Mouse (Mus musculus) heart, adult 2 months (tissue): ENCODE measurements at regions not wholly inside any gene's neighbourhood (a gene's known extent, or its start where the extent isn't known, plus 50 kb on each side); places are given as distances from the start of the nearest gene placed in this dataset.

Experiments used
- CTCF ChIP-seq: fragments of 200-600 bp; IDR thresholded peaks from 2 replicates; pipeline ENCODE4 v1.8.1; 2022; ENCODE audit warnings: antibody characterized with exemption, mild to moderate bottlenecking, moderate library complexity
- POLR2A ChIP-seq: fragments of 200-500 bp; IDR thresholded peaks from 2 replicates; pipeline ENCODE4 v1.6.1; 2011; ENCODE audit warnings: mild to moderate bottlenecking, low read depth, low read length, control low read depth; ENCODE audit not compliant: insufficient read depth

DNA sequence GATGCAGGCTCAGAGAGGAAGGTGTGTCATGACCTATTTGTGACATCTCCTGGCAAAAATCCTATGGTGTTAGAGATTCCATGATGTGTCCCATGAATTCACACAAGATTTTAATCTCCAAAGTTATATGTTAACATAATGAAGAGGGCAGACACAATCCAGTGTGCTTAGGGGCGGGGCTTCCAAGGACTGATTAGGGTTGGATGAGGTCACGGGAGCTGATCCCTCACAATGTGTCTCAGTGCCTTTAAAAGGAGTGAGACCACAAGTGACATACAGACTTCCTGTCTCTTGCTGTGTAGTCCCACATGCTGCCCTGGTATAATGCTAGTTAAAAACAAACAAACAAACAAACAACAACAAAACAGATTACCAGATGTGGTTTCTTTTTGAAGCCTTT, 546.5 kb upstream of the Gm26657 start:
- no peak for TF ChIP-seq POLR2A
- TF ChIP-seq CTCF = no peak
